24 mouse cellular contexts compared by ENCODE assay signal in genomic region chr1:62280586-62280985, GRCm38 (mm10).
"Had no signal": no experiment of that assay in that cellular context is flagged by ENCODE, and none has a peak within 500 bp of the region (broad histone marks: within the 10 kb centered on the region; RNA-seq: fewer than 3 reads in every experiment).

No protein-coding gene starts in this region.

- H3K36me3 ChIP-seq: heart, embryonic 10.5 days; heart, embryonic 12.5 days; hindbrain, embryonic 10.5 days; hindbrain, embryonic 12.5 days; intestine, embryonic 15.5 days; limb, embryonic 10.5 days; limb, embryonic 12.5 days had no signal

- H3K27me3 ChIP-seq: heart, embryonic 12.5 days; hindbrain, embryonic 12.5 days; intestine, embryonic 15.5 days; limb, embryonic 12.5 days had no signal

- H3K4me2 ChIP-seq: heart, embryonic 12.5 days; hindbrain, embryonic 12.5 days; hindbrain, embryonic 14.5 days; intestine, embryonic 15.5 days; limb, embryonic 12.5 days had no signal

- H3K9ac ChIP-seq: heart, embryonic 12.5 days; hindbrain, embryonic 12.5 days; hindbrain, embryonic 14.5 days; intestine, embryonic 15.5 days; limb, embryonic 12.5 days had no signal

- H3K27ac ChIP-seq: heart, embryonic 10.5 days; hindbrain, embryonic 10.5 days; hindbrain, embryonic 12.5 days; hindbrain, embryonic 14.5 days; intestine, embryonic 15.5 days; layer of hippocampus, adult 2 months; left cerebral cortex, adult 2 months; limb, embryonic 10.5 days; limb, embryonic 12.5 days had no signal

- H3K9me3 ChIP-seq: heart, embryonic 10.5 days; heart, embryonic 12.5 days; hindbrain, embryonic 10.5 days; hindbrain, embryonic 12.5 days; intestine, embryonic 15.5 days; limb, embryonic 10.5 days; limb, embryonic 12.5 days had no signal

- ATAC-seq: hindbrain, embryonic 16.5 days; inflammation-experienced regulatory T-cells, adult 6 months; intestine, embryonic 15.5 days; intestine, postnatal 0 days had no signal

- H3K4me3 ChIP-seq: heart, embryonic 10.5 days; heart, embryonic 12.5 days; hindbrain, embryonic 10.5 days; hindbrain, embryonic 12.5 days; intestine, embryonic 15.5 days; layer of hippocampus, adult 2 months; left cerebral cortex, adult 2 months; limb, embryonic 10.5 days; limb, embryonic 12.5 days had no signal

- H3K4me1 ChIP-seq: heart, embryonic 10.5 days; heart, embryonic 12.5 days; hindbrain, embryonic 10.5 days; hindbrain, embryonic 12.5 days; intestine, embryonic 15.5 days; limb, embryonic 10.5 days had no signal

- DNase-seq: gastrocnemius, postnatal 14 days; gastrocnemius, postnatal 36 days; heart, adult 11 months; heart, postnatal 10 days; heart, postnatal 4 days; kidney, adult 18-20 months; kidney, adult 8-10 months; kidney, postnatal 10 days; kidney, postnatal 25 days; kidney, postnatal 4 days; liver had no signal
